In the genomic region with DNA sequence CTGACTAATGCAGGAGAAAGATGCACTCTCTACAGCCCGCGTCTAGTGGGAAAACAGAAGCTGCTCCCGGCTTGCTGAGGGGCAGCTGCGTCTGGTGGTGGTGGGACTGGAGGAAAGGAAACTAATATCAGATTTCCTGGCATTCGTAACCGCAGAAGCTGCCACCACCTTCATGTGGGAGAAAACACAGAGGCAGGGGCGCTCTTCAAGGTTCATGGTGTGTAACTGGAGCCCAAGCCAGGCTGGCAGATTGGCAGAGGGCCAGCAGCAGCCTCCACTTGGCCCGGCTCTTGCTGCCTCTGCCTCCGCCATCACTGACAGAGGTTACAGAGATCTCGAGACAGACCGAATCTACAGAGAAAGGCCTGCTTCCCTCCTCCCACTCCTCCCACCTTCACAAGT, we compare ENCODE assay signal across 9 mouse cellular contexts.
DNase-seq lines count a peak whose midpoint lies in the region; ATAC-seq and TF ChIP-seq lines count a peak whose summit lies in the region.
"Had no signal": no experiment of that assay in that cellular context is flagged by ENCODE, and none has a peak within 500 bp of the region (broad histone marks: within the 10 kb centered on the region; RNA-seq: fewer than 3 reads in every experiment).

No protein-coding gene starts in this region.

- 0 out of 2 replicates have a peak, but pooled peaks cover 10% of the 10 kb centered on the region for H3K4me1 ChIP-seq in intestine, postnatal 0 days (replicated peaks; ENCODE audit: control insufficient read depth, insufficient read depth, low read length)
- 0 out of 2 replicates have a peak, but pooled peaks cover 2% of the 10 kb centered on the region for H3K4me1 ChIP-seq in liver, adult 2 months (ENCODE audit: control insufficient read depth, insufficient read depth, low read length)

- H3ac ChIP-seq in myocyte (ENCODE audit: control insufficient read depth, insufficient read length), result no peak overlapping the region

- no peak overlapping the region for H3K4me3 ChIP-seq in intestine, postnatal 0 days (ENCODE audit: low read depth, low read length)
- H3K4me3 ChIP-seq in liver, adult 2 months (ENCODE audit: insufficient read depth, low read depth, low read length), result no peak overlapping the region
- no peak overlapping the region for H3K4me3 ChIP-seq in myocyte
- H3K4me3 ChIP-seq: left cerebral cortex, adult 2 months had no signal

- no peak overlapping the region for H3K27ac ChIP-seq in intestine, postnatal 0 days (ENCODE audit: low read depth, low read length)
- no peak overlapping the region for H3K27ac ChIP-seq in liver, adult 2 months (replicated peaks; ENCODE audit: insufficient read depth, low read depth, low read length)
- H3K27ac ChIP-seq: left cerebral cortex, adult 2 months had no signal

- no peaks in the 10 kb centered on the region for H3K79me2 ChIP-seq in liver, adult 2 months (ENCODE audit: control insufficient read depth, insufficient read depth, low read length)
- H3K79me2 ChIP-seq in myocyte (ENCODE audit: control insufficient read depth, insufficient read depth), result no peaks in the 10 kb centered on the region

- peak overlapping the region; percentile 50 for H3K4me2 ChIP-seq in intestine, postnatal 0 days (replicated peaks; ENCODE audit: low read depth)
- H3K4me2 ChIP-seq in myocyte (ENCODE audit: low read depth), result peak overlapping the region; percentile 58

- no peaks in the 10 kb centered on the region for H3K36me3 ChIP-seq in intestine, postnatal 0 days (ENCODE audit: control insufficient read depth, insufficient read depth)
- H3K36me3 ChIP-seq in liver, adult 2 months (ENCODE audit: control insufficient read depth, insufficient read depth, low read length), result no peaks in the 10 kb centered on the region
- no peaks in the 10 kb centered on the region for H3K36me3 ChIP-seq in myocyte (ENCODE audit: control insufficient read depth, insufficient read depth)

- intact Hi-C loops in left cerebral cortex, postnatal 25 days (cut with DNase I), result loop anchor here (10.0 kb wide), 1 partner anchor 1914 kb away; no protein-coding TSS in a partner anchor

- no peak overlapping the region for H3K9ac ChIP-seq in intestine, postnatal 0 days (ENCODE audit: low read depth, low read length)
- H3K9ac ChIP-seq in liver, adult 2 months (ENCODE audit: low read depth, low read length), result no peak overlapping the region

- peak; percentile 61 for ATAC-seq in common myeloid progenitor, adult 5-6 weeks (replicated peaks; ENCODE audit: low read depth, poor library complexity, severe bottlenecking)
- ATAC-seq in intestine, postnatal 0 days, result 0 out of 2 replicates have a peak, but pooled peaks have one; percentile 29

- TF ChIP-seq POLR2A in liver, adult 2 months (IDR thresholded peaks at IDR 0.05; ENCODE audit: extremely low read depth, insufficient read depth, low read length), result no peak
- TF ChIP-seq POLR2A in myocyte (IDR thresholded peaks at IDR 0.05; ENCODE audit: insufficient read length, low read depth), result no peak

- 13% methylated on average over 11 of the region's 11 CpGs for WGBS in intestine, postnatal 0 days
- WGBS in liver, adult 2 months, result 11% methylated on average over 11 of the region's 11 CpGs

- no peaks in the 10 kb centered on the region for H3K9me3 ChIP-seq in intestine, postnatal 0 days (ENCODE audit: control insufficient read depth)

- no peak for TF ChIP-seq CTCF in intestine, postnatal 0 days (IDR thresholded peaks at IDR 0.05; ENCODE audit: low read depth)
- TF ChIP-seq CTCF in liver, adult 2 months (IDR thresholded peaks at IDR 0.05; ENCODE audit: low read depth, low read length), result no peak

- DNase-seq in left cerebral cortex, postnatal 25 days (ENCODE audit: low spot score in 2 of 2), result peak; percentile 14 to 24
- DNase-seq in left cerebral cortex, adult 8-10 months (ENCODE audit: low spot score in 2 of 2), result no peak
- DNase-seq in gastrocnemius, postnatal 4 days (ENCODE audit: low spot score in 2 of 2), result peak; percentile 38 to 68
- DNase-seq in liver, adult 2 months (ENCODE audit: extremely low read depth, low read depth, low spot score), result peak; percentile 14
- peak; percentile 30 for DNase-seq in thymus, postnatal 25 days

- H3K27me3 ChIP-seq in intestine, postnatal 0 days (replicated peaks; ENCODE audit: control insufficient read depth, insufficient read depth, low read length), result no peaks in the 10 kb centered on the region
- H3K27me3 ChIP-seq in liver, adult 2 months (ENCODE audit: control insufficient read depth, insufficient read depth, low read length), result no peaks in the 10 kb centered on the region
- H3K27me3 ChIP-seq in myocyte (ENCODE audit: control insufficient read depth, insufficient read depth, insufficient read length), result no peaks in the 10 kb centered on the region

TF ChIP-seq in myocyte, 11 proteins besides CTCF, POLR2A, EP300 and RAD21:
- peak in 2 of 3 experiments; percentile 50 to 58 for TF ChIP-seq MYOD1 (IDR thresholded peaks at IDR 0.05; ENCODE audit: control insufficient read depth in 1 of 3, insufficient read length in 2 of 3, low read depth in 2 of 3)
- TF ChIP-seq E2F4 (IDR thresholded peaks at IDR 0.05; ENCODE audit: insufficient read depth), result no peak
- TF ChIP-seq MYOG (IDR thresholded peaks at IDR 0.05; ENCODE audit: control insufficient read depth in 1 of 3, insufficient read depth in 1 of 3, insufficient read length in 2 of 3, low read depth in 2 of 3), result peak in 1 of 3 experiments; percentile 38
- TF ChIP-seq POLR2AphosphoS2 (IDR thresholded peaks at IDR 0.05; ENCODE audit: insufficient read length, low read depth), result no peak

Comparison
In these comparisons a context has a peak if more than half of its experiments do, and no peak if none do; other contexts are left out.
1. DNase-seq: peak in left cerebral cortex, postnatal 25 days (2 of 2), gastrocnemius, postnatal 4 days (2 of 2), liver, adult 2 months (single experiment) and thymus, postnatal 25 days (single experiment); none in left cerebral cortex, adult 8-10 months (0 of 2).